Mouse (Mus musculus): Measurements from ENCODE around the gene Bckdhb.
"Not testable (repeated sequence)": the region's sequence is repeated elsewhere in the genome, so short reads cannot be mapped to it uniquely, and the experiment has no call there.

Bckdhb gene

DNA sequence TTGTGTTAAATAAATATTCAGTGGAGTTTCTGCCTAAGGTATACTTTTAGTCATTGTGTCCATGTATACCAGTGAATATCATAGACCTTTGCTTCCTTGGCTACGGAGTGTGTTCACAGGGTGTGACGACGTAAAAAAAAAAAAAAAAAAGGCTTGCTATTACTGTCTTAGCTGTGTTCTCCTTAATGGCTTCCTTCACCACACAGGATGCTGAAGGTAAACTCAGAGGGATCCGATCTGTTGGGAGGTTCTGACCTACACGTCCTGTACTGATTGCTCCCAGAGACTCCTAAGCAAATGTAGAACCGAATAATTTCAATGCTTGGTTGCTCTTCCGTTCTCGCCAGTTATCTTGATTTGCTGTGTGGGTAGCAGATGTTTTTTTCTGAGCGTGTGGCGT, 38.4 kb downstream of the Bckdhb start:
- DNase-seq (ENCODE audit: low spot score in 2 of 2) = peak in 1 of 2 experiments; percentile 19

DNA sequence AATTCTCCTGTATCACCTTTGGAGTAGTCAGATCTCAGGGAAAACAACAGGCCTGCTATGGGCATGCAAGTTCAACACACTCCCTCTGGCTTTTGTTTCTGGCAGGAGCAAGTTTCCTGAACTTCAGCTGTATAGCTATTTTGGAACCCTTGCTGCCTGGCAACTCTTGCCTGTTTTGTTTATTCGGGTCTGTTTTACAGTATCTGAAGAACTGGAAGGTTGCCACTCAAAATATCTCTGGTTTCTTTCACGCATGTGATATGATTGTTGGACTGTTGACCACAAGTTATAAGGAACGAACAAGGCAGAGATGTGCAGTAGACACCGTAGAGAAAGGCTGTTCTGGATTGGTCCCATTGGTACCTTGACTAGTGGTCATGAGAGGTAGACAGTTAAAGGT, 39.4 kb downstream of the Bckdhb start:
- DNase-seq (ENCODE audit: low spot score in 2 of 2) = no peak

DNA sequence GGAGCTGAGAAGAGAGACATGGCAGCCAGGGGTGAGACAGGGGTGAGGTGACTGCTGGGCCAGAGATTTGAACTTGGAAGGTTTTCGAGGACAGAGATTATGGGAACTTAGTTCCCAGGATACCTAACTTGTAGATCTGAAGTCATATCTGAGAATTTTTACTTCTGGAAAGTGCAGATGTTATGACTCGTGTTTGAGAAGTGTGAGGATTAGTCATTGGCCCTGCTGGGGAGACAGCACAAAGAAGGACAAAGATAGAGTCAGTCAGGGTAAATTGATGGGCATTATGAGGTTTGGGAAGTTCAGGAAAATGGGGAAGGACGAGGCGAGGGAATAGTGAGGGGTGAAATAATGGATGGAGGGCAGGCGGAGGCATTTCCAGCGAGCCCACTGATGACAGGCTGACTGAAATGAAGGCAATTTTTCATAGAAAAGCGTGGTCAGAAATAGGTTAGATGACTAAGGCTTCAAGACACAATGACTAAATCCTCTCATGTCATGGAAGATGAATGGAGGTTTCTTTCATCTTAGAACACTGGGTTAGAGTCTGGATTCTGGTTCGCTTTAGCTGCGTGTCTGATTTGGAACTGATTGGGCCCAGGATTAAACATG, 42.6 kb downstream of the Bckdhb start:
- no peak for DNase-seq (ENCODE audit: low spot score in 2 of 2)

DNA sequence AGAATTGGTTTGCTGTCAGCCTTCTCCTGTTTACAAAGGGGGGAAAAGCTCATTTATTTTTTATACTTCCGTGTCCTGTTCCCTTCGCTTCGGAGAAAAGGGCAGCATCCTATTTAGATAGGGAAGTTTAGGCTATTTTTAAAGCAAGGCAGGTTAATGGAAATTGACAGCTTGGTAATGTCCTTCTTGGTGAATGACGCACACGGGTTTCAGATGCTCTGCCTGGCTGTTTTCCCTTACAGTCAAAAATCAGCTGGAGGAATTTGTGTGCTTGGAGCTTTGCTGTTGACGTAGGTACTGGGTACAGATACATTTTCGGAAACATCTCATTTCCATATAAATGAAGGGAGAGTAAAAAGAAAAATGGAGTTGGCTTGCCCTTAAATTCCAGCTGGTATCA, 44.4 kb downstream of the Bckdhb start:
- DNase-seq (ENCODE audit: low spot score in 2 of 2) = no peak

DNA sequence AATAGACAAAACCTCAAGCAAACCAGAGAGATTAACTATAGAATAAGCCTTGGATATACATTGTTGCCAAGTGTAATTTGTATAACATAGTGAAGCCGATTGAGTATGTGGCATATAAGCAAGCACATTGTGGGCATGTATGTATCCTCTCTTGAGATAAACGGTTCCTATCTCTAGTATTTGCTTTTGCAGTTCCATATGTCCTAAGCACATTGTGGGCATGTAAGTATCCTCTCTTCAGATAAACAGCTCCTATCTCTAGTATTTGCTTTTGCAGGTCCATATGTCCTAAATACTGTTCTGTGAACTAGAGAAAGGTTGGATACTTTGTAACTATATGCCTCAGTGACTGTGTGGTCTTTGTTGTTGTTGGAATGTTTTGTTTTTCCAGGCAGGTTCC, 48.5 kb downstream of the Bckdhb start:
- no peak for DNase-seq (ENCODE audit: low spot score in 2 of 2)

DNA sequence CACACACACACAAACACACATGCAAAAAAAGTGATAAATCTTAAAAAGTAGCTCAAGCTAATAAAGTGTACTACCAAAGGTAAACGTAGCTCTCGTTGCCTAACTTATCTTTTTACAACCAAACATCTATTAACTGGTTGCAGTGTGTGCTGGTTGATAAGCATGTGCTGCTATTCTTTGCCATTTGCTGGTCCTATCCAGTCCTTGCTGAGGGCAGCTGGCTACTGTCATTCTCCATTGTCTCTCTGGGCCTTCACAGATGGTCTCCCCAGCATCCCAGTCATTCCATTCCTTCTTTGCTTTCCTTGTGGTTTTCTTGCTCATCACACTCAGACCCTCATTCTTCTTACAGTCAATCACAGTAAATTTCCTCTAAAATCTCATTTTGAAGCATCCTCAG, 50.9 kb downstream of the Bckdhb start:
- no peak for DNase-seq (ENCODE audit: low spot score in 2 of 2)

DNA sequence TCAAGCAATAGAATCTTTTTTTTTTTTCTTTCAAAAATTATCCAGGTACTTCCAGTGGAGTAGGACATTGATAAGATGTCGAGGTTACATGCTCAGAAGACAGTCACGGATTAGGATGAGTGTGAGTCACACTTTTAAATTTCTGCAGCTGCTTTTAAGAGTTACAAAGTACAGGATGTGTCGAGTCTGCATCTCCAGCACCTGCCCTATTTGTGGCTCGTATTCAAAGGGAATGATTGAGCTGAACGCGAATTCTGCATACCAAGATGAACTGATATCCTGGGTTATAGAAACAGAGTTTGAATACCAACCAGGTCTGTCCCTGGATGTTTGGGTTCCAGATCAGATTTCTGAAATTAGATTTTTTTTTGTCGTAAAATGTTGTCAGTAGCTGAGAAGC, 56.3 kb downstream of the Bckdhb start:
- peak in 1 of 2 experiments; percentile 22 for DNase-seq (ENCODE audit: low spot score in 2 of 2)

DNA sequence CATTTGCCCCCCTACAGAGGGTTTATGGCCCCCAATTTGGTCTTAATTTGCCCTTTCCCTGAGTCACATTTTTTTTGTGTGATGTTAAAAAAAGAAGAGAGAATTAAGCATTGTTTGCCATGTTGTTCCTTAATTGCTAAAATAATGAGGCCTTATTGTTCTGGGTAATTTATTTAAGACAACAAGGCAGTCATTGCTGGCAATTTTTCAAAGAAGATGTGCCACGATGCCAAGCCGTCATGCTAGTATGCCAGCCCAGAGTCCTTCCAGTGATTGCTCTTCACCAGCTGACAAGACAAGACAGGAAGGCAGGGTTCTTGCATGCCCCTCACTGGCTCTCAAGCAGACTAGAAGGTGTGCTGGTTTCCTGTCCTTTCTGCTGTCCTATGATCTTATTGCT, 84.0 kb downstream of the Bckdhb start:
- DNase-seq (ENCODE audit: low spot score in 2 of 2) = no peak

DNA sequence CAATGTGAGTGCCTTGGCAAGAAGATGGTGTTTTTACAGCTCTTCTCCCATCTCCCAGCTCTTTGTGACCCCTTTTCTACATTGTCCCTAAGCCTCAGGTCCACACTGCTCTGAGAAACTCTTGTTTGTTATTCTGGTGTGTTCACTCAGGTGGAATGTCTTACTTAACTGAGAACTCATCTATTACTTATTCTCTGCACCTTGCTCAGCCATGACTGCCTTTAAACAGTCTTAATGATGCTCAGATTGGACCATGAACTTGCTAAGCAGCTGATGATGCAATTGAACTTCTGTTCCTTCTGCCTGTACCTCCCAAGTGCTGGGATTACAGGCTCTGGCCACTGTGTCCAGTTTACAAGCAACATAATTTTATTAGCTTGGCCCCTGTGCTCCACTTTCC, 86.2 kb downstream of the Bckdhb start:
- no peak for DNase-seq (ENCODE audit: low spot score in 2 of 2)

DNA sequence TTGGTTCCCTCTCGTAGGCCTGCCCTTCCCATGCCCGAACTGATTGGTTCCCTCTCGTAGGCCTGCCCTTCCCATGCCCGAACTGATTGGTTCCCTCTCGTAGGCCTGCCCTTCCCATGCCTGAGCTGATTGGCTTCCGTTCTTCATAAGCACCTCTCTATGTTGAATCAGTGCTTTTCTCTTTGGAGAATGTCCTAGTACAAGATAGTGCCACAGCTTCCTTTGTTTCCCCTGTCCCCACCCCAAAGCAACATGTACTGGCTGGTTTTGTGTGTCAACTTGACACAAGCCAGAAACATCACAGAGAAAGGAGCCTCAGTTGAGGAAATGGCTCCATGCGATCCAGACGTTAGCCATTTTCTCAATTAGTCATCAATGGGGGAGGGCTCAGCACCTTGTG, 93.2 kb downstream of the Bckdhb start:
- DNase-seq (ENCODE audit: low spot score in 2 of 2) = not testable (repeated sequence)

DNA sequence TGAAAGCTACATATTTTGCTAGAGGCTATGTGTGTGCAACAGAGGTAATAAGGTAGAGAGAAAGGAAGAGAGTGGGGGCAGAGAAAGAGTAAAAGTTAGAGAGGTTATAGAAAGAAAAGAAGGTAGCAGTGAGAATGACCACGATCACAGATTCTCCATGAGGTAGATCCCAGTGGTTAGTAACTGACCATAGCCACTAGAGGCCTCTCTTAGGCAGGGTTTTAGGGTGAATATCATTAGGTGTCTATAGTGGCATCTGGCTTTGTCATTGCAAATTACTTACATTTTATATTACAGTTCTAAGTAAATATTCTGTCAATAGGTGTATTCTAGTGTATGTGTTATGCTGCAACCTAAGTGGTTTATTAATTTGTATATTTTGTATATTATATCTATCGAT, 94.7 kb downstream of the Bckdhb start:
- DNase-seq (ENCODE audit: low spot score in 2 of 2) = peak in 1 of 2 experiments; percentile 16

DNA sequence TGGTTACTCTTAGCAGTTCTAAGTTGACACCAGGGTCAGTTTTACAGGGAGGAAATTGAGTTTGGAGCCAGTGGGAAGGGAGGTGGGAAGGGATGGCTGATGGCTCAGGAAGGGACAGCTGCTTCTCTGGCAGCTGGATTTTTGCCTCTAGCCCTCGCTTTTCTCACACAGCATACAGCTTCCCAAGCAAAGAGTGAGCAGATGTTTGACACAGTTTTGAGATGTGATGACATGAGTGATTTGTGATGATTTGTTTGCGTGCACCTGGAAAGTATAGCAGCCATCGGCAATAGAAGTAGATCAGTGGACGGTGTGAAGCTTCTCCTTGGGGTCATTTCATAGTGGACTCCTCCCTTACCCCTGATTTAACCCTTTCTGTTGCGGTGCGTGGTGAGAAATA, 96.2 kb downstream of the Bckdhb start:
- DNase-seq (ENCODE audit: low spot score in 2 of 2) = no peak

DNA sequence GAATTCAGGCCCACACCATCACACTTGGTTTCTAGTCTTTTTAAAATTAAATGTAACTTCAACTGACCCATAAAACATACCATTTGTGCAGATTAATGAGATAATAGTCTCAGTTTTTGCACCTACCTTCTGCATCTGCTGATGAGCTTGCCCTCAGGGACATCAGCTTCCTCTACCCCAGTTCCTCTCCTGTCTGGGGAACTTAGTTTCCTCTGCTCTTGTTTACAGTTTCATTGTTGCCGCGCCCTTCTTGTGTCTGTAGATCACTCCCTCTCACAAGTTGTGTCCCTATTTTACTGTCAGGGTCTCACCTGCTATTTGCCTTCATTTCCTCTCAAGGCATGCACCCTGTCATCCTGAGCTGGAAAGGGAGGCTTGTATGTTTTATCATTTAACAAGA, 103.2 kb downstream of the Bckdhb start:
- no peak for DNase-seq (ENCODE audit: low spot score in 2 of 2)

DNA sequence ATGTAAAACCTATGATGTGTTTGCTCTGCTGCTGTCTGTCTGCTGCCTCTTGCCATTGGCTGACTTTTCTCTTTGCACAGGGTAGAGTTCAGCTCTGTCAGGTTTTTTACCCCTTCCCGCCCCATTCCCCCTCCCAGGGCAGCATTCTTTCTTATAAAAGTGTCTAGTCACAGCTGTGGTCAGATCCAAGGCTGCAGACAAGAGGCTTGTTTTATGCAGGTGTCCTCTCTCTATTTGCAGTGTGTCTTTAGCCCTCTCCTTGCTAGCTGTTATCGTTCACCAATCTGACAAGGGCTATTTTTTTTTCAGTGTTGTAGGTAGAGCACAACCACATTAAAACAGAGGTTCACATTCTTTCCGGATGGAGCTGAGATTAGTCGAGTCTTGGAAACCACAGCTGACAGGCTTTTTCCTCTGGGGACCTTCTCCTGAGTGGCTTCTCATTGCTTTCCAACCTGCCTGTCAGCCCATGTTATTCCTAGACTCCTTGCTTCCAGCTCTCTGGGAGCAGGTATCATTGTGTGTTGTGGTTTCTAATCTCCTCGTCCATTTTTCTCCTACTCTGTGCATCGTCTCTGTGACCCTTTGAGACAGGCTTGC, 105.8 kb downstream of the Bckdhb start:
- no peak for DNase-seq (ENCODE audit: low spot score in 2 of 2)

DNA sequence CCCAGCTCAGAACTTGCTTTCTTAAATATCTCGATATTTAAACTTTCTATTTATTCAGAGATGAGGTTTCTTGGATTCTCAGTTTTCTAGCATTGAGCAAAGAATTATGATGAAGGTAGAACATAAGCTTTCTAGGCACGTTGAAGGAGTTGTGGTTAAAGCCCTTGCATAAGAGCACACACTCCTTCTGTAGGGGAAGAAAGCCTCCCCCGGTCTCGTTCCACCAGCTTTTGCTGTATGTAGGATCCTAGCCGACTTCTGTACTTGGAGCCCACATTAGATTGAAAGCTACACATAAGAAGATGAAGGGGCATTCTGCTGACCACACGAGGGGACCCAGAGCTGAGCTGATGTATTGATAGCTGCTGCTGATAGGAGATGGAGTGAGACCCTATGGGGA, 106.5 kb downstream of the Bckdhb start:
- no peak for DNase-seq (ENCODE audit: low spot score in 2 of 2)

DNA sequence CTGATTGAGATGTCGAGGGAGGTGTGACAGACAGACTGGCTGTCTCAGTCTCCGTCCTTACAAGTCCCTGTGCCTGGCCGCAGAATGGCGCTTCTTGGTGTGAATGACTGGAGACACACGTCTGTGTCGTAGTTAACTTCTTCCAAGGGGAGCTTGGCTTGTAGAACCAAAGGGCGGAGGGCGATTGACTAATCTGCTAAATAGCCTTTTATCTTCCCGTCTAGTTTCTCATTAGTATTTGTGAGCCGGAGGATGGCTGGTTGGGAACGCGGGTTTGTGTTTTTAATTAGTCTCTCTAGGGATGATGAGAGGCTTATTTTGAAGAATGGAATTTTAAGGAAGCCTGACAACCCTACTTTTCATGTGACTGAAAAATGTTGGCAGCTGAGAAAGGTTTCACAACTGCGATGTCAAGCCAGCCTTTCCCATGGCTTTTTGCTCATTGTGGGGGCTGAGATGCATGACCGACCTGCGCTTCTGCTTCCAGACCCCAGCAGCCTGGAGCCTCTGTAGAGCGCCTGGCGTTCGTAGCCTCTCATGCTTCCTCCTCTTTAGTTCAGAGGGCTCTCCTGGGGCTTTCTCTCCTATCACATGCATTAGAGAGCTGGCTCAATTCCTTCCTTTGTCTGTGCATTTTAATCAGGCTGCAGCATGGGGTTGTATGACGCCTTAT, 107.9 kb downstream of the Bckdhb start:
- DNase-seq (ENCODE audit: low spot score in 2 of 2) = no peak

DNA sequence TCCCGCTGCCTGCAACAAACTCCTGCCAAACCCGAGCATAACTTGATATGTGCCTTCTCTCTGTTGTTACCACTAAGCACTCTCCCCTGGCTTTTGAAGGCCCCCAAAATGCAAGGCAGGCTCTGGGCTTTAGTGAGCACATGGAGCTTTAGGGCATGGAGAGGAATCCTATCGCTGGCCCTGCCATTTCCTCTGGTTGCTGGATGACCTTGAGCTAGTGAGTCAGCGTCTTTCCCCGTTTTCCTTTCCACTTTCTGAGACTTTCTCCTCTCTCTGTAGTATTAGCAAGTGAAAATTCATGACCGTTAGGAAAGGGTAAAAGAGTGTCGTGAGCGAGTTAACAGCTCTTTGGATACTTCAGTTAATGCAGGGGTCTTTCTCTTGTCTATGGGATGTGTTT, 111.1 kb downstream of the Bckdhb start:
- DNase-seq (ENCODE audit: low spot score in 2 of 2) = no peak

DNA sequence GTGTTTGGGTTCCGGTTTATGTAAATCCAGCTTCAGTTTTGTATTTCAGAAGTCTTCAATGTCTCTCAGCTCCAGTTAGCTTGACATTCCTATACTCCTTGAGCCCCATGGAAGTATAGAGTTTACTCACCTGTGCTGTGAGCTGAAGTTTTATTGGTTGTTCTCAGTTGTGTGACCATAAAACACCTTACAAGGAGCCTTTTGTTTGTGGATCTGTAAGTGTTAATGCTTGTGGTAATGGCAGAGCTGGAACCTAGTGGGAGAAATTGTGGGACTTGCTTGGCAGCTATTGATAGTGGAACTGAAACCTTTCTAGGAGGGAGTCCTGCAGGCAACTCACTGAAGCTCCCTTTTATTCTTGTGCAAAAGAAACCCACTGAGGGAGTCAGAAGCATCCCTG, 112.3 kb downstream of the Bckdhb start:
- DNase-seq (ENCODE audit: low spot score in 2 of 2) = no peak

DNA sequence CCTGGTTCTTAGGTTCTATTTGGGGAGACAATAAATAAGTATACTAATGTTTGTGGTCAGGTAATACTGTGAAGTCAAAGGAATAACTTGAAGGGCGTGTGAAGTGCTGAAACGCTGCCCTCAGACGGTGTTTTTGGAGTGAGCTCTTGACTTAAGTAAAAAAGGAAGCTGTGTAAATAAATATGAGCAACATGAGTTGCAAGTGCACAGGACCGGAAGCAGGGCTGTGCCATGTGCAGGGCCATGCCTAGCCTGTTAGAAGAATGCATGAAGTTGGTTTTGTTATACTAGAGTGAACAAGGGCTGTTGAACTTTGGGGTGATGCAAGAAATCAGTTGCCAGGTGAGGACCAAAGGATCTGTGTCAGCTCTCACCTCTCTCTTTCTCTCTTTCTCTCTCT, 114.0 kb downstream of the Bckdhb start:
- no peak for DNase-seq (ENCODE audit: low spot score in 2 of 2)

DNA sequence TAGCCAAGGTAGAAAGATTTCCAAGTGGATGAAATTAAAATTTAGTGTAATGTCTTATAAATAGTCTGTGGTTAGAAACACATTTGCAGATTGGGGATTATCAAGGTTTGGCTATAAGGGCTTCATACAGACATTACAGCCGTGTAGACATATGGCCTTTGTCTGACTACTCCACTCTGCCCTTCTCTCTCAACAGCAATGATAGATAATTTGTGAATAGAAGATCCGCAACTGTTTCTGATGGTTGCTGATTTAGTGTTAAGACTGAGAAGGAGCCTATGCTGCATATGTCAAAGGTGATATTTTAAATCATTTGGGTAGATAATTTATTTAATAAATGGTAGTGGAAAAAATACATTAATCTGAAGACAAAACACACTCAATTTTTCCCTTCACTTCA, 115.4 kb downstream of the Bckdhb start:
- no peak for DNase-seq (ENCODE audit: low spot score in 2 of 2)

DNA sequence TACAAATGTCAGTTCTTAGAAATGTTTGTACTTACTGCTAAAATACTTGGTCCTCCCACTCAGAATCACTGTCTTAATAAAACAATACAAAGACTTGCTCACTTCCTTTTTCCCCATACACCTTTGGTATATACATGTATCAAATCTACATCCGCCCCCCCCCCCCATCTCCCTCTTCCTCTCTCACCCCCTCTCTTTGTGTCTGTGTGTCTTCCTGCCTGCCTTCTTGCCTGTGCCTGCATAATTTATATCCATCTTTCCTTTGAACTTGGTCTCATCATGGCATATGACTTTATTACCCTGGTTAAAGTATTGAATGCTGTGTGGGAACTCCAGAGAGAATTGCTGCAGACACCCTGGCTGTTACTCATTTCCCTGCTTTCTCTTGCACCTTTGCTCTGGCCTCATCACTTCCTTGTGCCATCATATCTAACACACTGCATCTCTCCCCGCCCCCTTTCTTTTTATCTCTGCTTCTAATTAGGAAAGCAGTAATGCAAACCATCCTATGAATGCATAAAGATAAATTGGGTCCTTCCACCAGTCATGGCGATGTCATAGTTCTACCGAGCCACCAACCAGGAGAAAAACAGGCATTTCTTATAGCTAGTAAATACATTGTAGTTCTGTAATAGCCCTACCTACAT, 116.8 kb downstream of the Bckdhb start:
- DNase-seq (ENCODE audit: low spot score in 2 of 2) = no peak

DNA sequence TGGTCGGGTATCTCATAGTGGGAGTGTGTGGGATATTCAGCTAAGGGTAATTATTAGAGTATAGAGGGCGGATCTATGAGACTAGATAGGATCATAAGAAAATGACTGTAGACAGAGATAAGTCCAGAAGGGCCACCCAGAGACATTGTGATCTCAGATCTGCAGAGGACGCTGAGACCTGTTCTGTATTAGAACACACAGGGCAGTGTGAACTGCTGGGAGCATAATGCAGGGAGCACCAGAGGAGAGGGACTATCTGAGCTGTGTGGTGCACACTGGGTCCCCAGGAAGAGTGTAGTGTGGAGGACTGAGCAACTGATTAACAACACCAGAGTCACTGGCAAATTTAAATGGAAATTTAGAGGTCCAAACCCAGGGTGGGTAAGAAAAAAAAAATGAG, 117.6 kb downstream of the Bckdhb start:
- no peak for DNase-seq (ENCODE audit: low spot score in 2 of 2)

DNA sequence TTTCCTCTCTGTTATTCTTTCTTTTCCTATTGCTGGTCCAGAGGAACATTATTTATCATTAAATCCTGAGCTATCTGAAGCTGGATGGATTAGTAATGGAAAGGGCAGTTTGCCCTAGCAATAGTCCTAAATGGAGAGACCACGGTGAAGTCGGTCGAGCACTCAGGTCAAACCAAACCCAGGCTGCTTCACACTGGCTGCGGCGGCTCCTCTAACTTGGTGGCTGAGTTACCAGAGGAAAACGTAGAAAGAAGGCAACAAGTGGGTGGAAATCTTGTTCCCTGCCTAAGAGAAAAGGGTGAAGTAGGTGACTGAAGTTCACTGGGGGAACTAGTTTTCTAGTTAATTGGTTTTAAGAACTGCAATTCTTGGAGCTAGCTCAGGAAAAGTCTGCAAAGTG, 119.2 kb downstream of the Bckdhb start:
- DNase-seq (ENCODE audit: low spot score in 2 of 2) = no peak
